Mouse (Mus musculus) telencephalon, adult 2 months (tissue): ENCODE data around the gene Osgep.
"Not testable (repeated sequence)": the region's sequence is repeated elsewhere in the genome, so short reads cannot be mapped to it uniquely, and the experiment has no call there.

Source experiments
- DNase-seq: peaks from one replicate; pipeline ENCODE4 v3.0.0-alpha.2; 2011; ENCODE audit warnings: low read depth, low spot score

Gene Osgep

GRCm38 (mm10) chr14:50876236-50876950 lies 48.3 kb downstream of the Osgep start:
- no peak for DNase-seq

- DNase-seq: no peak
Measured at GRCm38 (mm10) chr14:50875591-50876230, 49.0 kb downstream of the Osgep start.

GRCm38 (mm10) chr14:50875175-50875574 lies 49.5 kb downstream of the Osgep start:
- DNase-seq: no peak

GRCm38 (mm10) chr14:50871284-50871683 lies 53.4 kb downstream of the Osgep start:
- no peak for DNase-seq

GRCm38 (mm10) chr14:50870805-50871143 lies 53.9 kb downstream of the Osgep start:
- DNase-seq: no peak

- DNase-seq: peak; percentile 48
Measured at GRCm38 (mm10) chr14:50869889-50870804, 54.5 kb downstream of the Osgep start, which contains the start of gene Tep1. Gene Tep1 (minus strand): TSS chr14:50870560.

- DNase-seq: no peak
Measured at GRCm38 (mm10) chr14:50868656-50869055, 56.0 kb downstream of the Osgep start.

- no peak for DNase-seq
Measured at GRCm38 (mm10) chr14:50868211-50868610, 56.5 kb downstream of the Osgep start.

GRCm38 (mm10) chr14:50866966-50867365 lies 57.7 kb downstream of the Osgep start:
- DNase-seq: no peak

GRCm38 (mm10) chr14:50865005-50865404 lies 59.7 kb downstream of the Osgep start:
- DNase-seq: not testable (repeated sequence)

- DNase-seq: no peak
Measured at GRCm38 (mm10) chr14:50862641-50863040, 62.1 kb downstream of the Osgep start.
